ENCODE assay signal across 9 mouse cellular contexts in genomic region chr4:118988535-118988934, GRCm38 (mm10). TPM values are rescaled to one million over a fixed set of nuclear protein-coding genes. Genes with fewer than 3 reads are reported as not detected.
DNase-seq lines count a peak whose midpoint lies in the region; ATAC-seq and TF ChIP-seq lines count a peak whose summit lies in the region.
"Had no signal": no experiment of that assay in that cellular context is flagged by ENCODE, and none has a peak within 500 bp of the region (broad histone marks: within the 10 kb centered on the region; RNA-seq: fewer than 3 reads in every experiment).

No protein-coding gene starts in this region.

- 4% methylated on average over 3 of the region's 3 CpGs for WGBS in forebrain, postnatal 0 days
- 5% methylated on average over 3 of the region's 3 CpGs for whole genome bisulfite sequencing in forebrain, embryonic 15.5 days
- 9% methylated on average over 3 of the region's 3 CpGs for WGBS in neural tube, embryonic 11.5 days
- WGBS in neural tube, embryonic 15.5 days, result 7% methylated on average over 3 of the region's 3 CpGs

- peak; percentile 72 for TF ChIP-seq CTCF in forebrain, postnatal 0 days (IDR thresholded peaks at IDR 0.05; ENCODE audit: low read depth)

- H3K36me3 ChIP-seq in forebrain, postnatal 0 days (ENCODE audit: insufficient read depth), result no peaks in the 10 kb centered on the region
- no peaks in the 10 kb centered on the region for H3K36me3 ChIP-seq in forebrain, embryonic 15.5 days
- H3K36me3 ChIP-seq in neural tube, embryonic 11.5 days (ENCODE audit: control insufficient read depth, insufficient read depth, low read length), result no peaks in the 10 kb centered on the region
- H3K36me3 ChIP-seq in neural tube, embryonic 15.5 days, result no peaks in the 10 kb centered on the region

- H3K27me3 ChIP-seq in forebrain, postnatal 0 days (ENCODE audit: insufficient read depth, low read length), result no peaks in the 10 kb centered on the region
- H3K27me3 ChIP-seq in forebrain, embryonic 15.5 days, result no peaks in the 10 kb centered on the region
- no peaks in the 10 kb centered on the region for H3K27me3 ChIP-seq in neural tube, embryonic 11.5 days (ENCODE audit: control insufficient read depth, insufficient read depth, low read length)
- no peaks in the 10 kb centered on the region for H3K27me3 ChIP-seq in neural tube, embryonic 15.5 days (replicated peaks)

- H3K9me3 ChIP-seq in forebrain, postnatal 0 days (ENCODE audit: low read length), result no peaks in the 10 kb centered on the region
- no peaks in the 10 kb centered on the region for H3K9me3 ChIP-seq in forebrain, embryonic 15.5 days
- H3K9me3 ChIP-seq in neural tube, embryonic 11.5 days (ENCODE audit: control insufficient read depth, low read length), result no peaks in the 10 kb centered on the region
- H3K9me3 ChIP-seq in neural tube, embryonic 15.5 days (replicated peaks), result no peaks in the 10 kb centered on the region

- H3K27ac ChIP-seq in forebrain, postnatal 0 days (ENCODE audit: low read depth, low read length), result no peak overlapping the region
- no peak overlapping the region for H3K27ac ChIP-seq in forebrain, embryonic 15.5 days (replicated peaks)
- H3K27ac ChIP-seq in neural tube, embryonic 11.5 days (ENCODE audit: low read depth, low read length), result no peak overlapping the region
- H3K27ac ChIP-seq in neural tube, embryonic 15.5 days (replicated peaks), result no peak overlapping the region

- peak; percentile 65 for DNase-seq in forebrain, postnatal 0 days
- DNase-seq in neural tube, embryonic 11.5 days (ENCODE audit: low spot score), result peak; percentile 44
- DNase-seq in embryo, embryonic 10 days (ENCODE audit: low spot score), result peak; percentile 78
- DNase-seq in layer of hippocampus, adult 8-10 months (ENCODE audit: low spot score in 2 of 2), result peak; percentile 35 to 60
- DNase-seq in testis, postnatal 10 days (ENCODE audit: low spot score), result no peak
- DNase-seq in gastrocnemius, postnatal 25 days, result no peak

- no peaks in the 10 kb centered on the region for H3K4me1 ChIP-seq in forebrain, postnatal 0 days (ENCODE audit: insufficient read depth)
- no peaks in the 10 kb centered on the region for H3K4me1 ChIP-seq in forebrain, embryonic 15.5 days
- no peaks in the 10 kb centered on the region for H3K4me1 ChIP-seq in neural tube, embryonic 11.5 days (ENCODE audit: control insufficient read depth, insufficient read depth, low read length)
- no peaks in the 10 kb centered on the region for H3K4me1 ChIP-seq in neural tube, embryonic 15.5 days

- H3K4me3 ChIP-seq in forebrain, postnatal 0 days (ENCODE audit: low read depth, low read length), result no peak overlapping the region
- H3K4me3 ChIP-seq in forebrain, embryonic 15.5 days, result no peak overlapping the region
- no peak overlapping the region for H3K4me3 ChIP-seq in neural tube, embryonic 11.5 days (ENCODE audit: low read depth, low read length)
- no peak overlapping the region for H3K4me3 ChIP-seq in neural tube, embryonic 15.5 days (replicated peaks)

- H3K4me2 ChIP-seq in forebrain, postnatal 0 days (ENCODE audit: low read depth), result no peak overlapping the region
- no peak overlapping the region for H3K4me2 ChIP-seq in forebrain, embryonic 15.5 days (replicated peaks)
- H3K4me2 ChIP-seq in neural tube, embryonic 11.5 days (ENCODE audit: low read depth), result no peak overlapping the region
- H3K4me2 ChIP-seq in neural tube, embryonic 15.5 days, result no peak overlapping the region

- peak; percentile 48 for ATAC-seq in forebrain, postnatal 0 days
- no peak for ATAC-seq in forebrain, embryonic 15.5 days (replicated peaks)
- ATAC-seq in neural tube, embryonic 11.5 days (ENCODE audit: insufficient read depth, low FRiP score, low TSS enrichment), result no peak
- no peak for ATAC-seq in neural tube, embryonic 15.5 days (ENCODE audit: low FRiP score)

- no peak overlapping the region for H3K9ac ChIP-seq in forebrain, postnatal 0 days
- no peak overlapping the region for H3K9ac ChIP-seq in forebrain, embryonic 15.5 days (replicated peaks)
- H3K9ac ChIP-seq in neural tube, embryonic 11.5 days (ENCODE audit: low read length), result no peak overlapping the region
- H3K9ac ChIP-seq in neural tube, embryonic 15.5 days (replicated peaks), result no peak overlapping the region

RNA-seq across cellular contexts. Expression of gene Lao1, which starts 27.2 kb away (rescaled TPM):
- total RNA-seq in forebrain, postnatal 0 days (2014; rRNA removed), result 0.15 TPM in 1 of 2 replicates, not detected in the other
- polyA plus RNA-seq in forebrain, postnatal 0 days (2015; fragmentation: Nextera tagmentation; extraction: Ambion mirVana), result 0.15 and 0.21 TPM in 2 replicates
- polyA plus RNA-seq in forebrain, embryonic 15.5 days (2015; fragmentation: Nextera tagmentation; extraction: Ambion mirVana), result 0.28 and 0.29 TPM in 2 replicates
- not detected in 2 replicates for polyA plus RNA-seq in neural tube, embryonic 11.5 days (2014; fragmentation: Nextera tagmentation; extraction: Ambion mirVana)
- polyA plus RNA-seq in neural tube, embryonic 15.5 days (2015; fragmentation: Nextera tagmentation; extraction: Ambion mirVana), result not detected in 2 replicates
- under 1 TPM in 3 of 4 experiments, not detected in 1; 0.23 to 0.43 (median 0.25) TPM for total RNA-seq in layer of hippocampus, adult 8-10 months (2022)
- under 1 TPM; 0.38 to 0.88 TPM for total RNA-seq in gastrocnemius, postnatal 25 days (2021)

RNA-seq across cellular contexts. Expression of gene Olfr1328, which starts 50.1 kb away (rescaled TPM):
- not detected in 2 replicates for total RNA-seq in forebrain, postnatal 0 days (2014; rRNA removed)
- polyA plus RNA-seq in forebrain, postnatal 0 days (2015; fragmentation: Nextera tagmentation; extraction: Ambion mirVana), result not detected in 2 replicates
- polyA plus RNA-seq in forebrain, embryonic 15.5 days (2015; fragmentation: Nextera tagmentation; extraction: Ambion mirVana), result not detected in 2 replicates
- polyA plus RNA-seq in neural tube, embryonic 11.5 days (2014; fragmentation: Nextera tagmentation; extraction: Ambion mirVana), result not detected in 2 replicates
- not detected in 2 replicates for polyA plus RNA-seq in neural tube, embryonic 15.5 days (2015; fragmentation: Nextera tagmentation; extraction: Ambion mirVana)
- total RNA-seq in layer of hippocampus, adult 8-10 months (2022), result not detected
- not detected for total RNA-seq in gastrocnemius, postnatal 25 days (2021)
- total RNA-seq: left cerebral cortex, postnatal 36 days had no signal

Comparison
In these comparisons a context has a peak if more than half of its experiments do, and no peak if none do; other contexts are left out.
1. DNase-seq: peak in forebrain, postnatal 0 days (single experiment), neural tube, embryonic 11.5 days (single experiment), embryo, embryonic 10 days (single experiment) and layer of hippocampus, adult 8-10 months (2 of 2); none in testis, postnatal 10 days (single experiment) and gastrocnemius, postnatal 25 days (single experiment).